Mouse (Mus musculus): ENCODE results near the gene Capn15. TPM values are rescaled to one million over a fixed set of nuclear protein-coding genes. Genes with fewer than 3 reads are reported as not detected.
A peak's percentile ranks its signal among the peaks of the same experiment; 100 is the strongest.

Capn15 gene
- polyA plus RNA-seq, 1 experiment from 2014 or later = 18.5 TPM

DNA sequence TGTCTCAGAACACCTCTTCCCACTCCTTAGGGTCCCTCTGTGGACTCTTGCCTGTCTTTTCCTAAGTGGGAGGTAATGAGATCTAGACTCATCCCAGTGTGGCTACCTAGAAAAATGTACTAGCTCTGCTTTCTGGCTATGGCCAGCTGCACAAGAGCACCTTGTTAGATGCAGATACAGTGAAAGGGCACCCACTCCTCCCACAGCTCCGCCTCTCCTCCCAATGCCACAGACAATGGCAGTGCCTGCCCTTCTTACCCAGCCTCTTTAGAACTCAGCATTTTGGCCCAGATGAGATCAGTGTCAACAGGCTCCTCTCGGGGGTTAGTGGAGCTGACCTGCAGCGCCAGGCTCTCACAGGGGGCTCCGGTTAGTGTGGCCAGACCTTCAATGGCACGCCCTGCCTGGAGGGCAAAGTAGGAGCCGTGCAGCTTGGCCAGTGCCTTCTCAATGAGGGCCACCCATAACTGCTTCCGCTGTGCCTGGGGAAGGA, 23.1 kb downstream of the Capn15 start:
- Histone ChIP-seq H3K4me1 (replicated peaks) (0 out of 2 replicates have a peak, but pooled peaks cover under 1% of the 10 kb centered on the region), H3K4me2 (replicated peaks) (no peak overlapping the region), H3K9me3 (no peaks in the 10 kb centered on the region), H3K36me3 (peaks cover 19% of the 10 kb centered on the region), H3K27ac (no peak overlapping the region), H3K9ac (no peak overlapping the region), H3K27me3 (replicated peaks) (no peaks in the 10 kb centered on the region), H3K4me3 (replicated peaks) (no peak overlapping the region)
- ATAC-seq = no peak
- WGBS = 91% methylated on average over 7 of the region's 7 CpGs

DNA sequence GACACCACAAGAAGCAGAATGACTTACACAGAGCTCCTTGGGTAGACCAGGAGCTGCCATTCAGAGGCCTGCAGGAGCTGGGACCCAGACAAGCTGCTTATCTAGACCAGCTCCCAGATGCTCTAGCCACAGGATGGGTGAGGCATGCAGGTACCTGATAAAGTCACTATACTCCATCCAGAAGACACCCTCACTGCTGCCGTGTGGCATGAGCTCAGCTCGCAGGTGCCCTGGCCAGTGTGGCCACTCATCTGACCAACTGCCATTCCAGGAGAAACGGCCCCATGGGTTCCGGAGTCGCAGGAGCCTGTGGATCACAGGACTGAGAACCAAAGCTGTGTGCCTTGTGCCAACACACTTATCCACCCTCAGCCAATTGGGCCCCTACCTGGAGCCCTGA, 24.0 kb downstream of the Capn15 start:
- no peak overlapping the region for H3K27ac ChIP-seq
- H3K9ac ChIP-seq = no peak overlapping the region
- H3K4me3 ChIP-seq (replicated peaks) = no peak overlapping the region
- no peaks in the 10 kb centered on the region for H3K9me3 ChIP-seq
- WGBS = 92% methylated on average over 5 of the region's 5 CpGs
- peaks cover 19% of the 10 kb centered on the region for H3K36me3 ChIP-seq
- peak; percentile 48; the same call in 1 of the 2 replicates for ATAC-seq
- no peaks in the 10 kb centered on the region for H3K27me3 ChIP-seq (replicated peaks)
- H3K4me1 ChIP-seq (replicated peaks) = no peaks in the 10 kb centered on the region
- no peak overlapping the region for H3K4me2 ChIP-seq (replicated peaks)

DNA sequence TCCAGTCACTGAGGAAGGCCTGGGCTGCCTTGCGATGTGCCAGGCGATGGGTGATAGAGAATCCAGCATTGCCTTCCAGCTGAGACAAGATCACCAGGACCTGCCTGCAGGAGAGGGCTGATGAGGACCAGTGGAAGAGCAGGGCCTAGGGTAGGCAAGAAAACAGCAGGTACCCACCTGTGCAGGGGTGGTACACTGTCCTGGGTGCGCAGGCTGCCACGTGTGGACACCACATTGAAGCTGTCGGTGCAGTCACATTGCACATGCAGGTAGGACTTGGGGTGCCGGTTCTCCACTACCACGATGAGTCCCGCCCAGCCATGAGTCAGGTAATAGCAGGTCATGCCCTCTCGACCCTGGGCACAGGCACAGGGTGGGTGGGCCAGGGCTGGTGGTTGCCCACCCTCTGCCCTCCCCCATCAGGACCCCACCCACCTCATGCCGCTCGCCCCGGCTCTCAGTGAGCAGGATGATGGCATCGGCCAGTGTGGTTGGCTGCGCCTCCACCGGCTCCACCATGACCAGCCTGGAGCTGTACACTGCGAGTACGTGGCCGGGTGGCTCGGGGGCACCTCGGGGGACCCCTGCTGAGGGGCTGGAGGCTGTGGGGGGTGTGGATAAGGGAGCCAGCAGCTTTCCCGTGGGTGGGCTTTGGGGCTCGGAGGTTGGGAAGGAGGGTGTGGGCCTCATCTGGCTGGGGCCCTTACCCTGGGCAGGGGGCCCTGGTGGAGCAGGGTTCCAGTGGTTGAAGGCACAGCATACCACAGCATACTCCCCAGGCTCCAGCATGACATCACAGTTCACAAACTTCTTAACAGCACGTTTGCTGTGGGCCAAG, 25.7 kb downstream of the Capn15 start:
- H3K4me2 ChIP-seq (replicated peaks) = no peak overlapping the region
- no peaks in the 10 kb centered on the region for H3K27me3 ChIP-seq (replicated peaks)
- no peaks in the 10 kb centered on the region for H3K4me1 ChIP-seq (replicated peaks)
- ATAC-seq = no peak
- WGBS = 90% methylated on average over 23 of the region's 23 CpGs
- peaks cover 19% of the 10 kb centered on the region for H3K36me3 ChIP-seq
- H3K4me3 ChIP-seq (replicated peaks) = no peak overlapping the region
- H3K9me3 ChIP-seq = no peaks in the 10 kb centered on the region
- no peak overlapping the region for H3K27ac ChIP-seq
- H3K9ac ChIP-seq = no peak overlapping the region

DNA sequence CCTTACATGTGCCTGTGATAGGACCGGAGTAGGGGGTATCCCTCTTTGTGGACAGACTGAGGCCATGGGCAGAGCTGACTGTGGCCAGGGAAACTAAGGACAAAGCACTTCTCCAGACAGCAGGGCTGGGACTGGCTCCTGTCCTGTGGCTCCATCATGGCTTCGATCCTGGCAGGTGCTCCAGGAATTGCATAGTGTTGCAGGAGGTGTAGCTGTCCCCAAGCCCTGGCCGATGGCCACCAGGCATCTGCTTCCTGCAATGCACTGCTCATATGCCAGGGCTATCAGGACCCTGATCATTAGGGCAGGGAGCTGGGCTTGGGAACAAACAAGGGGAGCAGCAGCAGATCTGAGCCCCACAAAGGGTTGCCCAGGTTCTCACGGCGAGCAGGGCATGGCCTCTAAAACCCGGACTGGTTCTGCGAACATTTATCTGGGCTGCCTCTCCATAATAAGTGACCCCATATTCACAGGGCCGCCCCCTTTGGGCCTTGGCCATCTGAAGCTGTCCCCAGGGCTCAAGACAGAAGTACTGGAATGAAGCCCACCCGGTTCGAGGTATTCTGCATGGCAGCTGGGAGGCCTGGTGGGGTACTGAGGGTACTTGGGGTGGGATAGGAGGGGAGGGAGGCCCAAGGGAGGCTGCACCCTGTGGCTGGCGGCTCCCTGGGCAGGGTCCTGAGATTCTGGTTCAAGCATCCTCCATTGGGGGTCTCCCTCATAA, 26.7 kb downstream of the Capn15 start:
- Histone ChIP-seq H3K27ac (no peak overlapping the region), H3K9me3 (no peaks in the 10 kb centered on the region), H3K27me3 (replicated peaks) (0 out of 2 replicates have a peak, but pooled peaks cover 2% of the 10 kb centered on the region), H3K9ac (no peak overlapping the region), H3K36me3 (peaks cover 19% of the 10 kb centered on the region), H3K4me1 (replicated peaks) (no peaks in the 10 kb centered on the region), H3K4me2 (replicated peaks) (no peak overlapping the region), H3K4me3 (replicated peaks) (no peak overlapping the region)
- WGBS = 93% methylated on average over 11 of the region's 11 CpGs
- ATAC-seq = no peak

DNA sequence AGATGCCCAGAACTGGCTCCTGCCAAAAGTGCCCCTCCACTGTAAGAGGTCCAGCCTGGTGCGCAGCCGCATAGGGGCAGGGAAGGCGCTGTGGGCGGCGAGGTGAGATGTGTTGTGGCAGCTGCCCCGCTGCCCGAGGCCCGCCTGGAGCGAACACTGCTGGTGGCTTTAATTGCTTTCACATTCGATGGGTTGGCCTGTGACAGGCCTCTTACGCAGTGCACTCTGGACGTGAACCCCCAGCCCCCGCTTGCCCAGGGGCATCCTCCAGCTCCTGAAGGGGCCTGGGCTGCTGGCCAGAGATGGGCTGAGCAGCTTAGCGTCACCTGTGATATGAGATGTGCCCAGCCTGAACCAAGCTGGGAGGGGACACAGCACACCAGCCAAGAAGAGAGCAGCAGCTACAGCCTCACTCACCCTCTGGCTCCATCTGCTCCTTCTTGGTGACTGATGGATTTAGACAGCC, 28.0 kb downstream of the Capn15 start:
- ATAC-seq = no peak
- Histone ChIP-seq H3K36me3 (peaks cover 13% of the 10 kb centered on the region; the same call in 1 of the 2 replicates), H3K27me3 (replicated peaks) (peaks cover 13% of the 10 kb centered on the region), H3K9me3 (no peaks in the 10 kb centered on the region), H3K4me3 (replicated peaks) (no peak overlapping the region), H3K4me1 (replicated peaks) (no peaks in the 10 kb centered on the region), H3K9ac (no peak overlapping the region), H3K27ac (no peak overlapping the region), H3K4me2 (replicated peaks) (no peak overlapping the region)
- 85% methylated on average over 14 of the region's 14 CpGs for WGBS

DNA sequence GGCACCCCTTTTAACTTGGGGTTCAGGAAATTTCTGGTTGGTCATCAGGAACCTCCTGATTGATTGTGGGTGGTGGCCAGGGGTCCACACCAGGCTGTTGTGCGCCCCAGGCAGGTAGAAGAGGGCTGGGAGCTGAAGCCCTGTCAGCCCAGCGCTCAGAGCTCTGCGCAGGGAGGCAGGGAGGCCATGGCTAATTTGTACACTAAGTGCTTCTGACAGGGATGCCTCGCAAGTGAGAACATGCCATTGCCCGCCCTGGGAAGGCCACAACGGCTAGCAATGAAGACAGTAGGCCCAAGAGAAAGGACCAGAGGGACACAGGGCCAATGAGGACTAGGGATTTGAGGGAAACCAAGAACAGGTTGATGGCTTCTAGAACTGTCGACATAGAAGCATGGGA, 29.0 kb downstream of the Capn15 start:
- Histone ChIP-seq H3K4me1 (replicated peaks) (peaks cover 7% of the 10 kb centered on the region), H3K36me3 (peaks cover 6% of the 10 kb centered on the region; the same call in 1 of the 2 replicates), H3K9me3 (no peaks in the 10 kb centered on the region), H3K27ac (no peak overlapping the region), H3K4me2 (replicated peaks) (no peak overlapping the region), H3K9ac (no peak overlapping the region), H3K4me3 (replicated peaks) (no peak overlapping the region), H3K27me3 (replicated peaks) (peaks cover 23% of the 10 kb centered on the region)
- ATAC-seq = no peak
- WGBS = 78% methylated on average over 7 of the region's 7 CpGs

DNA sequence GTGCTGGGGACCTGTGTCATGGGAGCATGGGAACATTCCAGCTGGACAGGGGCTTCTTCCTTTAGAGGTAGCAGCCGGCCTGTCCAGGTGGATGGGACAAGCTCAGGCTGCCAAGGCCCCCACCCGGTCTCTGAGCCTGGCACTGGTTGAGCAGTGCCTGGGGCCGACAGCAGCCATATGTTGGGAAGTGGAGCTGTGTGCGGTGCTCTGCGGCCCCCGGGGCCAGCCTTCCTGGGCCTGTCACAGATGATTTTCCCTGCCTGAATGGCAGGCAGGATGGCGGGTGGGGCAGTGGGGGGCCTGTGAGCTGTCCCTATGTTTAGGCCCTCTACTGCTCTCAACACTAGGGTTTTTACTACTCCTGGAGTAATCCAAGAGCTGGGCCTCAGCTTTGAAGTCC, 29.4 kb downstream of the Capn15 start:
- no peak overlapping the region for H3K9ac ChIP-seq
- H3K27ac ChIP-seq = no peak overlapping the region
- H3K9me3 ChIP-seq = no peaks in the 10 kb centered on the region
- no peak overlapping the region for H3K4me2 ChIP-seq (replicated peaks)
- peaks cover 10% of the 10 kb centered on the region for H3K4me1 ChIP-seq (replicated peaks)
- peaks cover 27% of the 10 kb centered on the region for H3K27me3 ChIP-seq (replicated peaks)
- no peak overlapping the region for H3K4me3 ChIP-seq (replicated peaks)
- peaks cover 6% of the 10 kb centered on the region; the same call in 1 of the 2 replicates for H3K36me3 ChIP-seq
- WGBS = 77% methylated on average over 7 of the region's 7 CpGs
- ATAC-seq = no peak

DNA sequence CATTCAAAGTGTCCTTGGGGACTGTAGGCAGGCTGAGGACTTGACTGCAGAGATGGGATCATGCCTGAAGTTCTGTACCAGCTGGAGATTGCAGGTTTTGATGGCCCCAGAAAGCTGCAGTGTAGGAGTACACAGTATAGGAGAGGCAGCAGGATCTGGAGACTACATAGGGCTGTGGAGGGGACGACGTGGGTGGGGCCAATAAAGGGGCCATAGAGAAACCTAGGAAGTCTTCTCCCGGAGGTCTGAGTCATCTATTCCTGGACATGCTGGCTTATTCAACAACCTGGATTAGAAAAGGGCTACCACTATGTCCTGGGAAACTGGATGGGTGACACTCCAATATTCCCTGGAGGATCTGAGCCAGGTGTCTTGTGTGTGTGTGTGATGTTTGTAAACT, 29.9 kb downstream of the Capn15 start:
- Histone ChIP-seq H3K27me3 (replicated peaks) (peaks cover 32% of the 10 kb centered on the region), H3K4me2 (replicated peaks) (no peak overlapping the region), H3K4me1 (replicated peaks) (peaks cover 12% of the 10 kb centered on the region), H3K27ac (no peak overlapping the region), H3K36me3 (peaks cover 6% of the 10 kb centered on the region; the same call in 1 of the 2 replicates), H3K9me3 (no peaks in the 10 kb centered on the region), H3K9ac (no peak overlapping the region), H3K4me3 (replicated peaks) (no peak overlapping the region)
- no peak for ATAC-seq
- 56% methylated on average over 3 of the region's 3 CpGs for WGBS

DNA sequence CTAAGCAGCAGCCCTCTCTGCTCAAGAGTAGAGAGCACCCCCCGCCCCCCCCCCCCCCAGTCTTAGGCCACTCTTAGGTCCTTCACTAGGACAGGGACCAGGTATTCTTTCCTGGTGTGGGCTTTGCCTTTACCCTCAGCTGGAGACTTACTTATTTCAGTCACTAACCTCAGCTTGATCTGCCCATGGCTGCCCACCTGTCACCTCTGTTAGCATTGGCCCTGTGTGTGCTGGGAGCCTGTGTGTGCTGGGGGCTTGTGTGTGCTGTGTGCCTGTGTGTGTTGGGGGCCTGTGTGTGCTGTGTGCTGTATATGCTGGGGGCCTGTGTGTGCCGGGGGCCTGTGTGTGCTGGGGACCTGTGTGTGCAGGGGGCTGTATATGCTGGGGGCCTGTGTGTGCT, 30.9 kb downstream of the Capn15 start:
- no peak overlapping the region for H3K9ac ChIP-seq
- 93% methylated on average over 2 of the region's 2 CpGs for WGBS
- H3K9me3 ChIP-seq = no peaks in the 10 kb centered on the region
- no peak overlapping the region for H3K4me3 ChIP-seq (replicated peaks)
- no peak overlapping the region for H3K4me2 ChIP-seq (replicated peaks)
- H3K27me3 ChIP-seq (replicated peaks) = peaks cover 41% of the 10 kb centered on the region
- H3K4me1 ChIP-seq (replicated peaks) = peaks cover 12% of the 10 kb centered on the region
- no peak overlapping the region for H3K27ac ChIP-seq
- H3K36me3 ChIP-seq = peaks cover 6% of the 10 kb centered on the region; the same call in 1 of the 2 replicates
- no peak for ATAC-seq

DNA sequence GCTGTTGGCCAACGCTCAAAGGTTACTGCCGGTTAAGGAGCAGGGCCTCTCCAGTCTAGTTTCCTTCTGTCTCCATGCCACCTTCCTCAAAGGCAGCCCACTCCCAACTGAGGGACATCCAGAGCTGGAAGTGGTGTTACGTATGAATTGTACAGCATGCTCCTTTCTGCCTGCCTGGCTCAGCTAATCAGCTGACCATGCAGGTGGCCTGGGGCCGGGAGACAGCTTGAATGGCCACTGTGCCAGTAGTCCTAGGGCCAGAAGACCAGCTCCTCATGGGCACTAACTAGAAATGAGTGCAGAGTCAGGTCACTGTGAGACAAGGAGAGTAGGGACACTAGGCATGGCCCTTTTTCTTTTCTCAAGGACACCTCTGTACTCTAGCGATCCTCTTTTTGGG, 32.4 kb downstream of the Capn15 start:
- Histone ChIP-seq H3K9me3 (no peaks in the 10 kb centered on the region), H3K36me3 (no peaks in the 10 kb centered on the region), H3K4me3 (replicated peaks) (no peak overlapping the region), H3K4me2 (replicated peaks) (no peak overlapping the region), H3K27me3 (replicated peaks) (peaks cover 41% of the 10 kb centered on the region), H3K27ac (no peak overlapping the region), H3K9ac (no peak overlapping the region), H3K4me1 (replicated peaks) (peaks cover 12% of the 10 kb centered on the region)
- 80% methylated on average over 5 of the region's 5 CpGs for WGBS
- no peak for ATAC-seq

DNA sequence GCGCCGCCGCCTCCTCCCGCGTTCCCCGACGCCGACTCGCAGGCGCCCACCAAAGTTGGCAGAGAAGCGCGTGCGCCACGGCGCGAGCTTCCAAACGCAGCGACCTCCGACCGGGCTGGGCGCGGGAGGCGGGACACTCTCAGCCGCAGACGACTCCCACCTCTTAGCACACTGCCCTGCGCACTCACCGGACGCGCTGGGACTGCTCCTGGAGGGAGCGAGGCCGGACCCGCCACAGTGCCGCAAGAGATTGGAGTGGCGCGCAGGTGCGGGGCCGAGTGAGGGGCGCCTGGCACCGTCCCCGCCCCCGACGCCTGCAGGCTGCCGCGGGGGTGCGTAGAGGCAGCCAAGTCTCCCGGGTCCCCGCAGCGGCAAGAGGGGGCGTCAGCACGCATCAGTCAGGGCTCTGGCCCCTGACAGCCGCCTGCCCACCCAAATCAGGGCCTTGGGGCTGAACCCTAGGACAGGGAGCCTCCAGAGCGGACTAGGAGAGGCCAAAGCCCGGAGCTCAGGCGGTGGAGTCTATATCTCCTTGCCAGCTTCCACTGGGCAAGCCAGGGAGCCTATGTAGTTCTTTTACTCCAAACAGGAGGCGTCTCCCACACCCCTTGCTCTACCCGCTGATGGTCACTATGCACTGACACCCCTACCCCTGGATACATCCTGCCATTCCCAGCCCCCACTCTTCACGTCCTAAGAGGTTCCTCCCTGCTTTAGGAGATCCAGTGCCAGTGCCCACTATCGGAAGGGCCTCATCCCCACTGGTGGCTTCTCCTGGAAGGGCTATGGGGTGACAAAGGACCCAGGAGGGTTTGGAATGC, 33.6 kb downstream of the Capn15 start, which contains the start of gene A930017K11Rik:
TSS of gene A930017K11Rik (minus strand) at position 763 of the 821 bp plus-strand sequence.
- Histone ChIP-seq H3K27me3 (replicated peaks) (peaks cover 41% of the 10 kb centered on the region), H3K9ac (peak within 1 kb of the TSS; percentile 36; the same call in 1 of the 2 replicates), H3K4me1 (replicated peaks) (peaks cover 12% of the 10 kb centered on the region), H3K4me3 (replicated peaks) (peak within 1 kb of the TSS; percentile 40), H3K4me2 (replicated peaks) (peak within 1 kb of the TSS; percentile 88), H3K36me3 (no peaks in the 10 kb centered on the region), H3K9me3 (no peaks in the 10 kb centered on the region), H3K27ac (no peak within 1 kb of the TSS)
- WGBS = 1% methylated on average over 58 of the region's 58 CpGs
- peak; percentile 44 for ATAC-seq

Measured in intestine, embryonic 15.5 days (tissue).